Mouse (Mus musculus) heart, embryonic 16.5 days (tissue): ENCODE measurements around the gene Sstr3. TPM values are rescaled to one million over a fixed set of nuclear protein-coding genes. Genes with fewer than 3 reads are reported as not detected.

Source experiments
- ATAC-seq: fragments of 200-750 bp; cut with Nextera tagmentation; replicated peaks from 2 replicates; pipeline ENCODE4 v1.8.0; 2017; ENCODE audit warnings: moderate number of reproducible peaks; ENCODE audit not compliant: insufficient read depth, low FRiP score; ENCODE audit errors: extremely low read depth
- H3K27ac ChIP-seq: fragments of 300-500 bp; sonication (generic); 2 replicates; pipeline ENCODE4 v1.5.1; 2014; ENCODE audit warnings: mild to moderate bottlenecking, low read length, control low read depth, moderate library complexity
- H3K27me3 ChIP-seq: fragments of 300-500 bp; sonication (generic); 2 replicates; pipeline ENCODE4 v1.6.1; 2014; ENCODE audit warnings: low read length, mixed read lengths; ENCODE audit not compliant: control insufficient read depth, insufficient read depth
- H3K36me3 ChIP-seq: fragments of 300-500 bp; sonication (generic); 2 replicates; pipeline ENCODE4 v1.6.1; 2014; ENCODE audit not compliant: control insufficient read depth, insufficient read depth
- H3K4me1 ChIP-seq: fragments of 300-500 bp; sonication (generic); 2 replicates; pipeline ENCODE4 v1.6.1; 2014; ENCODE audit warnings: low read length, mixed read lengths; ENCODE audit not compliant: control insufficient read depth, insufficient read depth
- H3K4me2 ChIP-seq: fragments of 300-500 bp; sonication (generic); 2 replicates; pipeline ENCODE4 v1.6.1; 2014; ENCODE audit warnings: low read depth, mild to moderate bottlenecking, control low read depth, low read length
- H3K4me3 ChIP-seq: fragments of 300-500 bp; sonication (generic); 2 replicates; pipeline ENCODE4 v1.5.1; 2014; ENCODE audit warnings: mild to moderate bottlenecking, control low read depth, low read length
- H3K9ac ChIP-seq: fragments of 300-500 bp; sonication (generic); 2 replicates; pipeline ENCODE4 v1.6.1; 2014; ENCODE audit warnings: low read length, control low read depth
- H3K9me3 ChIP-seq: fragments of 300-500 bp; sonication (generic); replicated peaks from 2 replicates; pipeline ENCODE4 v1.6.1; 2016; ENCODE audit warnings: low read length; ENCODE audit not compliant: control insufficient read depth
- WGBS: fragments of 180-500 bp; shearing (Covaris S2); extraction: QIAGEN DNeasy Blood & Tissue Kit; methylation state at CpG from one replicate; pipeline ENCODE4 v1.1.7; 2014; 5-methylcytosine and 5-hydroxymethylcytosine counted together
- polyA plus RNA-seq: library from polyadenylated mRNA; unstranded; fragments of >200 nt; fragmentation: Nextera tagmentation; extraction: Ambion mirVana; gene quantifications from 2 replicates; pipeline ENCODE4 v1.2.1, GENCODE M21; 2015

Gene Sstr3
- polyA plus RNA-seq, 1 experiment from 2014 or later, result not detected

DNA sequence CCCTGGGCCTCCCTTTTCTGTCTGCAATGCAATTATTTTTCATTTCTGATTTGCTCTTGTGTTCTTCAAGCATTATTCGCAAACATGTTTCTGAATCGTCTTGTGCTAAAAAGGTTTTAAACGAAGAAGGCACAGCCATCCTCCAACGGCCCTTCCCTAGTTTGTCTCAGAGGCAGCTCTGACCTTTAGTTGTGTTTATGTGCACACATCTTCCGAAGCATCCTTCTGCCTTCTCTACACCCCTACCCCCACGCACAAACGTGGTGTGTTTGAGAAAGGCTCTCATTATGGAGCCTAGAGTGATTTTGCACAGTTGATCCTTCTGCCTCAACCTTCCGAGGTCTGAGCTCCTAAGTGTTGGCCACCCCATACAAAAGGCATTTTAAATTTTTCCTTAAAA lies 4.2 kb upstream of the Sstr3 start:
- H3K27me3 ChIP-seq, result peaks cover 14% of the 10 kb centered on the region

GRCm38 (mm10) chr15:78548336-78548665 lies 3.8 kb upstream of the Sstr3 start:
- ATAC-seq, result no peak
- Histone ChIP-seq H3K9ac (no peak overlapping the region), H3K27ac (no peak overlapping the region)

More for the DNA sequence above, 4.2 kb upstream of the Sstr3 start:
- Histone ChIP-seq H3K4me2 (no peak overlapping the region), H3K9me3 (peaks cover 13% of the 10 kb centered on the region), H3K4me3 (no peak overlapping the region), H3K4me1 (peaks cover 13% of the 10 kb centered on the region), H3K9ac (no peak overlapping the region), H3K36me3 (no peaks in the 10 kb centered on the region), H3K27ac (no peak overlapping the region)
- 73% methylated on average over 8 of the region's 8 CpGs for WGBS
- no peak for ATAC-seq

GRCm38 (mm10) chr15:78547415-78548335 lies 3.2 kb upstream of the Sstr3 start:
- Histone ChIP-seq H3K27me3 (peaks cover 17% of the 10 kb centered on the region), H3K4me2 (no peak overlapping the region), H3K4me1 (peaks cover 19% of the 10 kb centered on the region), H3K36me3 (no peaks in the 10 kb centered on the region), H3K9me3 (peaks cover 13% of the 10 kb centered on the region), H3K9ac (no peak overlapping the region), H3K27ac (no peak overlapping the region), H3K4me3 (no peak overlapping the region)
- WGBS, result 29% methylated on average over 5 of the region's 5 CpGs
- ATAC-seq, result no peak; the same call in 1 of the 2 replicates

More at GRCm38 (mm10) chr15:78548336-78548665, 3.8 kb upstream of the Sstr3 start:
- WGBS, result 29% methylated on average over 3 of the region's 3 CpGs
- H3K4me2 ChIP-seq, result no peak overlapping the region
- peaks cover 17% of the 10 kb centered on the region for H3K27me3 ChIP-seq
- peaks cover 13% of the 10 kb centered on the region for H3K9me3 ChIP-seq
- peaks cover 13% of the 10 kb centered on the region for H3K4me1 ChIP-seq
- no peaks in the 10 kb centered on the region for H3K36me3 ChIP-seq
- H3K4me3 ChIP-seq, result no peak overlapping the region

- no peak overlapping the region for H3K4me3 ChIP-seq
- 62% methylated on average over 4 of the region's 4 CpGs for whole genome bisulfite sequencing
- H3K27ac ChIP-seq, result no peak overlapping the region
- H3K4me2 ChIP-seq, result no peak overlapping the region
- H3K4me1 ChIP-seq, result peaks cover 33% of the 10 kb centered on the region
- no peak overlapping the region for H3K9ac ChIP-seq
- H3K36me3 ChIP-seq, result no peaks in the 10 kb centered on the region
- H3K27me3 ChIP-seq, result peaks cover 17% of the 10 kb centered on the region
- peaks cover 4% of the 10 kb centered on the region for H3K9me3 ChIP-seq
- no peak for ATAC-seq
Observed at GRCm38 (mm10) chr15:78546060-78546459, 1.6 kb upstream of the Sstr3 start.

DNA sequence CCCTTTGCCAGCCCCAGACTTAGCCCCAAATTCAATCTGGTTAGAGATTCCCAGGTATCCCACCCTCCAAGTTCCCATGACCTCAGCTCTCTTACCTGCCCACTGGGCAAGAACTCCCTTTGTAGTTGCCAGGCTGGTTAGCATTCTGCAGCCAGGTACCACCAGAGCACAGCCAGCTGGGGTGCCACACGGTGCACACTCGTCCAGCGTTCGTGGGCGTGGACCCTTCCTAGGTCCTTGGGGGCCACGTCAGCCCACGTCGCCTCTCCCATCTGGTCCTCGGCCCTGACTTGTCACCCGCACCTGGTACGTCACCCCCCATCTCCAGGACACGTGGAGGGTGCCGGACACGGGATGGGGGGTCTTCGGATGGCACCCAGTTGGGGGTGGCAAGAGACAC lies 444 bp downstream of the Sstr3 start:
- 76% methylated on average over 15 of the region's 15 CpGs for WGBS
- no peaks in the 10 kb centered on the region for H3K36me3 ChIP-seq

DNA sequence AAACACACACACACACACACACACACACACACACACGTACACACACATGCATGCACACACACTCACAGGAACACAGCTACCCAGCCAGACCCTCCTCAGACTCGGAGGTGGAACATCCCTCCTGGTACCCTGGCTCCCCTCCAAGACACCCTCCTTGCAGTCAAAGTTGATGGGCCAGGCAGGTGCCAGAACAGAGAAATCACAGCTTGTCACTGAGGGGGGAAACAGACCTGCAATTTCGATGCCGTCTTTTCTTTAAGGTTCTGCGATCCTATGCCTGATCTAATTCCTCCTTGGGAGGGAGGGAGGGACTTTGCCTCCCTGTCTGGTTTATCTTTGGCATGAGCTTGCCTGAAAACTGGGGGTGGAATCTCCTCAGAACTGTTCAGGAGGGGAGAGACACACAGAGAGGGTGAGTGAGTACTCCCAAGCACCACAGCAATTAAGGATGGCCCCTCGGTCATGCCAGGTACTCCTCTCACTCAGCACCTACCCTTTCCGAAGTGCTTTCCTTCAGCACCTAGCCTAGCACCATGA lies 1.6 kb downstream of the Sstr3 start:
- WGBS, result 45% methylated on average over 7 of the region's 7 CpGs
- no peak overlapping the region for H3K9ac ChIP-seq
- H3K27ac ChIP-seq, result no peak overlapping the region
- H3K9me3 ChIP-seq, result no peaks in the 10 kb centered on the region
- no peak overlapping the region for H3K4me3 ChIP-seq
- no peaks in the 10 kb centered on the region for H3K36me3 ChIP-seq
- no peak for ATAC-seq
- no peak overlapping the region for H3K4me2 ChIP-seq
- H3K4me1 ChIP-seq, result peaks cover 26% of the 10 kb centered on the region
- H3K27me3 ChIP-seq, result peaks cover 22% of the 10 kb centered on the region

More for the DNA sequence above, 444 bp downstream of the Sstr3 start:
- Histone ChIP-seq H3K9ac (no peak overlapping the region), H3K9me3 (no peaks in the 10 kb centered on the region), H3K27me3 (peaks cover 22% of the 10 kb centered on the region), H3K27ac (no peak overlapping the region), H3K4me1 (peaks cover 33% of the 10 kb centered on the region), H3K4me3 (no peak overlapping the region), H3K4me2 (no peak overlapping the region)
- ATAC-seq, result no peak

DNA sequence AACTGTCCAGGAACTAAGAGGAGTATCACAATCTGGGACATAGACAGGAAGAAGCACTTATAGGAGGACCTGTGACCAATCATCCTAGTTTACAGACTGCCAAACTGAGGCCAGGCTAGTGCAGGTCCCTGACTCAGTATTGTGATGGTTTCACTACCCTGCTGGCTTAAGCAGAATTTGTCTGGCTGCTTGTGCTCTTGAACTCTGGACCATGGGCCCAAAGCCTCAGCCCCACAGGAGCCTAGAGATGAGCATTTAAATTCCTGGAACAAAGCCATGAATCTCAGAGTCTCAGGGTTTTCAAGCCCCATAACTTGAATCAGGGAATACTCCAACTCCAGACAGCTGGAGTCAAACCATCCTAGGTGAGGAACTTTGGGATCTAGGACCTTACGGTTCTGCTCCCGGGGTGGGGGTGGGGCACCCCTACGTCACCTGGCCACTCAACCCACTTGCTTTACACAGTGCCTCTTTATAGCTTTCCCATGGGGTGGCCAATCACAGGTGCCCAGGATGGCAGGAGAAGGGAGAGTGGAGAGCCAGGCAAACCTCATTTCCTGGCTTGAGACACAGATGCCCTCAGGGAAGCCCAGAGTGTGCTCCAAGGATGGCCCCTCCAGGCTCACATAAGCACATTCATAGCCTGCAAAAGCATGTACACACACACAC lies 2.3 kb downstream of the Sstr3 start:
- no peak overlapping the region for H3K4me3 ChIP-seq
- 79% methylated on average over 3 of the region's 3 CpGs for WGBS
- no peaks in the 10 kb centered on the region for H3K36me3 ChIP-seq
- H3K4me2 ChIP-seq, result no peak overlapping the region
- H3K9me3 ChIP-seq, result no peaks in the 10 kb centered on the region
- H3K27ac ChIP-seq, result peak overlapping the region; percentile 49; the same call in 1 of the 2 replicates
- H3K27me3 ChIP-seq, result peaks cover 22% of the 10 kb centered on the region
- no peak overlapping the region for H3K9ac ChIP-seq
- no peak; the same call in 1 of the 2 replicates for ATAC-seq
- peaks cover 24% of the 10 kb centered on the region for H3K4me1 ChIP-seq

DNA sequence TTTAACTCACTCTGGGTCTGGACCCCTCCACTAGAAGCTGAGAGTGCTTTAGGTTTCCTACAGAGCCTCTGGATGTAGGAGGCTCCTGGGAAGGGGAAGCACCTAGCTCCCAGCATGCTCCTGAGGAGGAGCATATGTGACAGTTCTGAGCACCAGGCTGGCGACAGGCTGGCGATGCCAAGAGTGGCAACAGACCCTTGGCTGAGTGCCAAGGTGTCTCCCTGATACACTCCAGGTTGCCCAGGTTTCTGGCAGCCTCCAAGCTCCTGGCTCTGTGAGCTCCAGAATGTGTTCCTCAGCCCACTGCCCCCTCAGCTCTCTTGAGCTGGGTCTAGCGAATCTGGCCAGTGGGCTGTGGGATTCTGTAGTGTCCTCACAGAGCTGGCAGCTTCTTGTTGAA lies 2.9 kb downstream of the Sstr3 start:
- peak overlapping the region; percentile 10; the same call in 1 of the 2 replicates for H3K9ac ChIP-seq
- no peak overlapping the region for H3K4me3 ChIP-seq
- H3K4me2 ChIP-seq, result no peak overlapping the region
- H3K36me3 ChIP-seq, result no peaks in the 10 kb centered on the region
- WGBS, result 10% methylated on average over 3 of the region's 3 CpGs
- H3K4me1 ChIP-seq, result peaks cover 24% of the 10 kb centered on the region
- no peaks in the 10 kb centered on the region for H3K9me3 ChIP-seq
- ATAC-seq, result peak; percentile 76
- H3K27me3 ChIP-seq, result peaks cover 22% of the 10 kb centered on the region
- H3K27ac ChIP-seq, result peak overlapping the region; percentile 49; the same call in 1 of the 2 replicates

DNA sequence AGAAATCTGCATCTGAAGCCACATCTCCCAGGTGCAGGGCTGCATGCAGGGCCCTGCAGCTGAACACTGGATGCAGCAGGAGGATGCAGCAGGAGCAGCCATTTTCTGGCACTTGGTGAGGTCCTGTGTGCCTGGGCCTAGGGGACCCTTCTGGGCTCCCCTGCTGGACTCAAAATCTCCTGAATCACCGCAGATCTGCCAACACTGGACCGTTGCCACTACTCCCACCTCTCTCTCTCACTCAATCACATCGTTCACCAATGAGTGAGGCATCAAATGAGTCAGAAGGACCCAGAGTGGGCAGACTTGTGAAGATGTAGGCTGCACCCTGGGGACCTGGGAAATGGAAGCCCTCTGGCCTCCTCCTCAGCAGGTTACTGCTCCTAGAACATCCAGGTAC lies 3.4 kb downstream of the Sstr3 start:
- ATAC-seq, result no peak
- peaks cover 24% of the 10 kb centered on the region for H3K4me1 ChIP-seq
- H3K36me3 ChIP-seq, result no peaks in the 10 kb centered on the region
- no peak overlapping the region for H3K4me3 ChIP-seq
- WGBS, result 60% methylated on average over 3 of the region's 3 CpGs
- H3K27ac ChIP-seq, result no peak overlapping the region
- peaks cover 22% of the 10 kb centered on the region for H3K27me3 ChIP-seq
- no peak overlapping the region for H3K4me2 ChIP-seq
- H3K9ac ChIP-seq, result no peak overlapping the region
- no peaks in the 10 kb centered on the region for H3K9me3 ChIP-seq
